Mouse (Mus musculus) neural tube, embryonic 14.5 days (tissue): ENCODE results near the gene Pgp. TPM values are rescaled to one million over a fixed set of nuclear protein-coding genes. Genes with fewer than 3 reads are reported as not detected.
"Not testable (repeated sequence)": the region's sequence is repeated elsewhere in the genome, so short reads cannot be mapped to it uniquely, and the experiment has no call there.

ENCODE experiments used
- ATAC-seq: fragments of 200-750 bp; cut with Nextera tagmentation; 2 replicates; pipeline ENCODE4 v1.8.0; 2017; ENCODE audit warnings: low read depth, mild to moderate bottlenecking, moderate TSS enrichment, moderate library complexity
- H3K27ac ChIP-seq: fragments of 300-500 bp; sonication (generic); 2 replicates; pipeline ENCODE4 v1.5.1; 2014; ENCODE audit warnings: low read depth, mild to moderate bottlenecking, control low read depth, low read length, moderate library complexity, mixed read lengths
- H3K27me3 ChIP-seq: fragments of 300-500 bp; sonication (generic); 2 replicates; pipeline ENCODE4 v1.6.1; 2014; ENCODE audit warnings: low read length; ENCODE audit not compliant: control insufficient read depth, insufficient read depth
- H3K36me3 ChIP-seq: fragments of 300-500 bp; sonication (generic); 2 replicates; pipeline ENCODE4 v1.6.1; 2014; ENCODE audit warnings: low read length, mixed read lengths; ENCODE audit not compliant: control insufficient read depth, insufficient read depth
- H3K4me1 ChIP-seq: fragments of 300-500 bp; sonication (generic); 2 replicates; pipeline ENCODE4 v1.6.1; 2014; ENCODE audit warnings: low read length; ENCODE audit not compliant: control insufficient read depth, insufficient read depth
- H3K4me2 ChIP-seq: fragments of 300-500 bp; sonication (generic); 2 replicates; pipeline ENCODE4 v1.6.1; 2014; ENCODE audit warnings: mild to moderate bottlenecking, low read depth, low read length, control low read depth
- H3K4me3 ChIP-seq: fragments of 300-500 bp; sonication (generic); 2 replicates; pipeline ENCODE4 v1.5.1; 2014; ENCODE audit warnings: low read depth, low read length, control low read depth, mixed read lengths
- H3K9ac ChIP-seq: fragments of 300-500 bp; sonication (generic); replicated peaks from 2 replicates; pipeline ENCODE4 v1.6.1; 2014; ENCODE audit warnings: low read depth, mild to moderate bottlenecking, control low read depth, low read length, mixed read lengths
- H3K9me3 ChIP-seq: fragments of 300-500 bp; sonication (generic); 2 replicates; pipeline ENCODE4 v1.6.1; 2016; ENCODE audit warnings: low read length; ENCODE audit not compliant: control insufficient read depth
- WGBS: fragments of 180-500 bp; shearing (Covaris S2); extraction: QIAGEN DNeasy Blood & Tissue Kit; methylation state at CpG from one replicate; pipeline ENCODE4 v1.1.7; 2014; 5-methylcytosine and 5-hydroxymethylcytosine counted together
- polyA plus RNA-seq: library from polyadenylated mRNA; unstranded; fragments of >200 nt; fragmentation: Nextera tagmentation; extraction: Ambion mirVana; gene quantifications from 2 replicates; pipeline ENCODE4 v1.2.1, GENCODE M21; 2014

Gene Pgp
- polyA plus RNA-seq = 73.3 and 75.4 TPM in 2 replicates

DNA sequence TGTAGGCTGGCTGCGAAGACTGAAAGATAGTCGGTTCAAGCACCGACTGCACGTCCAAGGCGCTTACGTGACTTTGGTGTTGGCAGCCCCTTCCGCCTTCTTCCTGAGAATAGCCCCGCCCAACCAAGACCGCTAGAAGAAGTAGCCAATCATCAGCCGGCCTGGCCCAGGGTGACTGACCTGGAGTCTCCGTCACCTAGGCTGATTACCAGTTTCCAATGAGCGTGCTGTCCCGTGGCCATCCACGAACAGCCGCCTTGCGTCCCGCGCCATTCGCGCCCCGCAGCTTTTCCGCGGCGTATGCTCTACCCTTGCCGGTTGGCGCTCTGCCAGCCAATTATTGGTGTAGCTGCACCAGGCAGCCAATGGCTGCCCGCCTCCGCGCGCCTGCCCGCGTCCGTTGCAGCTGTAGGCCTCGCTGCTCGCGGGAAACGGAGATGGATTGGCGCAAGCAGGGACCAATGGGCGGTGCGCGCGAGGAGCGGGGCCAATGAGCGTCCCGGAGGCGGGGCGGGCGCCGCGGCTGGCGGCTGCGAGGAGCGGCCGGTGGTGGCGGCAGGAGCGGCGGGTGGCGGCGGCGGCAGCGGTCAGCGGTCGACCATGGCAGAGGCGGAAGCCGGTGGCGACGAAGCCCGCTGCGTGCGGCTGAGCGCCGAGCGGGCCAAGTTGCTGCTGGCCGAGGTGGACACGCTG, at the start of gene Pgp, which contains the start of gene E4f1:
Gene Pgp, plus strand, starts transcription at position 483 of the 693 bp plus-strand sequence.
Gene E4f1, minus strand, starts transcription at position 404 of the 693 bp plus-strand sequence.
- H3K4me3 ChIP-seq = peak within 1 kb of the TSS; percentile 78
- peak; percentile 97 for ATAC-seq
- peak within 1 kb of the TSS; percentile 85 for H3K27ac ChIP-seq
- H3K4me2 ChIP-seq = peak within 1 kb of the TSS; percentile 99
- H3K9me3 ChIP-seq = no peaks in the 10 kb centered on the region
- H3K9ac ChIP-seq = peak within 1 kb of the TSS; percentile 87
- peaks cover 14% of the 10 kb centered on the region for H3K36me3 ChIP-seq
- peaks cover 31% of the 10 kb centered on the region for H3K4me1 ChIP-seq
- peaks cover 3% of the 10 kb centered on the region; the same call in 1 of the 2 replicates for H3K27me3 ChIP-seq
- WGBS = 0% methylated on average over 69 of the region's 75 CpGs

DNA sequence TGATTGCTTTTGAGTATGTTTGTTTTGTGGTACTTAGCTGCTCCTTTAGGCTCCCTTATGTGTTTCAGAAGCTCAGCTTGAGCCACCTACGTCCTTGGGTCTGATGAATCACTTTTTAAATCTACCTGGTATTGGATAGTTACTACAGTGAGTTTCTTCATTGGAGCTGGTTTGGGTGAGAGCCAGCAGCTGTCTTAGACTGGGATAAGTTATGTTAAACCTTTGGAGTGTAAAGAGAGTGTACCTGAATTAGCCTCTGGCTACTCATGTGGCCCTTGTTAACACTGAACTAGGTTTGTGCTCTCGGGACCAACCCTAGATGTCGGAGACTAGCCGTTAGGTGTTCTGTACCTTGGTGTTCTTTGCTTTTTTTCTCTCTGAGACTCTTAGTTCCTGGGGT, 47.1 kb upstream of the Pgp start:
- over 99% methylated on average over 4 of the region's 4 CpGs for WGBS

DNA sequence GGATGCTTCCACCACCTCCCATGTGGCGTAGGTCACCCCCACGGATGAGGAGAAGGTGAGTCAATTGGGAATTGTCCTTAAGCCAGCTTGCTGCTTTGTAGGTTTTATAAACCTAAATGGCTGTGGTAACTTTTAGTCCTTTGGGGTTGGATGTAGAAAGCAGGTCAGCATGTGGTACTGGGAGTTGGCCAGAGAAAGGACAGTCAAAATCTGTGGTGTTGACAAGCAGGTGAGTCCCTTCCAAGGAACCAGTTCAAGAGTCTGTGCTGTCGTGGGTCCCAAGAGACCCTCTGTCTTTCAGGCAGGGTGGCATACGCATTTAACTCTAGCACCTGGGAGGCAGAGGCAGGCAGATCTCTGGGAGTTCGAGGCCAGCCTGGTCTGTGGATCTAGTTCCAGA, 45.7 kb upstream of the Pgp start:
- peaks cover 46% of the 10 kb centered on the region for H3K36me3 ChIP-seq
- no peaks in the 10 kb centered on the region for H3K9me3 ChIP-seq
- H3K27me3 ChIP-seq = no peaks in the 10 kb centered on the region
- H3K27ac ChIP-seq = no peak overlapping the region
- ATAC-seq = no peak
- H3K4me1 ChIP-seq = peaks cover 12% of the 10 kb centered on the region
- WGBS = 92% methylated on average over 5 of the region's 5 CpGs
- H3K4me3 ChIP-seq = no peak overlapping the region
- H3K4me2 ChIP-seq = no peak overlapping the region
- H3K9ac ChIP-seq = no peak overlapping the region

More for the DNA sequence above, 47.1 kb upstream of the Pgp start:
- no peak for ATAC-seq
- no peak overlapping the region for H3K4me3 ChIP-seq
- H3K4me2 ChIP-seq = no peak overlapping the region
- no peaks in the 10 kb centered on the region for H3K9me3 ChIP-seq
- no peak overlapping the region for H3K9ac ChIP-seq
- no peak overlapping the region for H3K27ac ChIP-seq
- no peaks in the 10 kb centered on the region for H3K27me3 ChIP-seq
- peaks cover 53% of the 10 kb centered on the region for H3K36me3 ChIP-seq
- H3K4me1 ChIP-seq = peaks cover 8% of the 10 kb centered on the region

GRCm38 (mm10) chr17:24425326-24425725, 44.9 kb upstream of the Pgp start:
- not testable (repeated sequence) for H3K9ac ChIP-seq, H3K9me3 ChIP-seq, H3K4me2 ChIP-seq, H3K27me3 ChIP-seq, H3K4me3 ChIP-seq, H3K27ac ChIP-seq, ATAC-seq
- Histone ChIP-seq H3K36me3 (peaks cover 39% of the 10 kb centered on the region), H3K4me1 (peaks cover 13% of the 10 kb centered on the region)
- 91% methylated on average over 5 of the region's 8 CpGs for WGBS

DNA sequence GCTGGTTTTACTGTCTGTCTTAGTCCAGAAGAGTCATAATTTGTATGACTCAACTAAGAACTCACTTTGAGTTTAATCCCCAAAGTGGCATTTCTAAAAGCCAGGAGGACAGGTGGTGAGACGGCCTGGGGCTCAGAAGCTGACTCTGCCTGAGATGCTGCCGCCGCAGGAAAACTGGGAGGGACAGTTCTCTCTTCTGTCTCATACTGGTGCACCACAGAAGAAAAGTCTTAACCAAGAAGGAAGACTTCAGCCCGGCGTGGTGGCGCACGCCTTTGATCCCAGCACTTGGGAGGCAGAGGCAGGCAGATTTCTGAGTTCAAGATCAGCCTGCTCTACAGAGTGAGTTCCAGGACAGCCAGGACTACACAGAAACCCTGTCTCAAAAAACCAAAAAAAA, 44.3 kb upstream of the Pgp start:
- Histone ChIP-seq H3K4me2 (no peak overlapping the region), H3K27me3 (no peaks in the 10 kb centered on the region), H3K9ac (no peak overlapping the region), H3K4me3 (no peak overlapping the region; the same call in 1 of the 2 replicates), H3K4me1 (peaks cover 13% of the 10 kb centered on the region), H3K27ac (peak overlapping the region; percentile 92; the same call in 1 of the 2 replicates), H3K9me3 (no peaks in the 10 kb centered on the region), H3K36me3 (peaks cover 33% of the 10 kb centered on the region)
- 87% methylated on average over 7 of the region's 7 CpGs for WGBS
- no peak for ATAC-seq

- peaks cover 27% of the 10 kb centered on the region for H3K36me3 ChIP-seq
- peak; percentile 97 for ATAC-seq
- H3K27me3 ChIP-seq = no peaks in the 10 kb centered on the region
- no peaks in the 10 kb centered on the region for H3K9me3 ChIP-seq
- peak within 1 kb of the TSS; percentile 92 for H3K27ac ChIP-seq
- peaks cover 13% of the 10 kb centered on the region for H3K4me1 ChIP-seq
- peak within 1 kb of the TSS; percentile 83 for H3K9ac ChIP-seq
- under 1% methylated on average over 47 of the region's 48 CpGs for WGBS
- peak within 1 kb of the TSS; percentile 63 for H3K4me3 ChIP-seq
- peak within 1 kb of the TSS; percentile 64 for H3K4me2 ChIP-seq
These were observed 43.6 kb upstream of the Pgp start, which contains the start of gene Eci1 for GRCm38 (mm10) chr17:24426471-24427169. Gene Eci1 (plus strand): TSS chr17:24426641.

DNA sequence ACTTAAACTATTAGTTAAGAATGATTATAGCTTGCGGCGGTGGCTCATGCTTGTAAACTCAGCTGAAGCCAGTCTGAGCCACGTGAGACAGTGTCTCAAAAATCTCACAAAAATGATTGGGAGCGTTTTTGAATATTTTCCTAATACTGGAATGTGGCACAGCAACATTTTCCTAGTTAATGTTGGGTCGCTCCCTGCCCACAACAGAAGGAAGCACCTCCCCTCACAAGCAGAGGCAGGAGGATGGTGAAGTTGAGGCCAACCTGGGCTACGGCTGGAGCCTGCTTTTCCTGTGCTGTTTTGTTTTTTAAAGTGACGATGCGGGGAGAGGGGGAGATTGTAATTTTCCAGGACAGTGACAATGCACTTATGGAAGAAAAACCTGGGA, 43.0 kb upstream of the Pgp start:
- no peaks in the 10 kb centered on the region for H3K27me3 ChIP-seq
- peak overlapping the region; percentile 63 for H3K4me3 ChIP-seq
- H3K27ac ChIP-seq = peak overlapping the region; percentile 92
- peak overlapping the region; percentile 64 for H3K4me2 ChIP-seq
- H3K36me3 ChIP-seq = peaks cover 23% of the 10 kb centered on the region
- H3K9ac ChIP-seq = peak overlapping the region; percentile 83; the same call in 1 of the 2 replicates
- WGBS = 2% methylated on average over 8 of the region's 8 CpGs
- H3K9me3 ChIP-seq = no peaks in the 10 kb centered on the region
- peaks cover 13% of the 10 kb centered on the region for H3K4me1 ChIP-seq
- no peak for ATAC-seq

GRCm38 (mm10) chr17:24429201-24429983, 40.8 kb upstream of the Pgp start:
- Histone ChIP-seq H3K27ac (no peak overlapping the region), H3K9me3 (no peaks in the 10 kb centered on the region), H3K36me3 (peaks cover 3% of the 10 kb centered on the region), H3K27me3 (no peaks in the 10 kb centered on the region), H3K9ac (no peak overlapping the region), H3K4me1 (peaks cover 13% of the 10 kb centered on the region), H3K4me2 (no peak overlapping the region), H3K4me3 (no peak overlapping the region)
- ATAC-seq = no peak
- WGBS = 80% methylated on average over 14 of the region's 14 CpGs
